Mouse (Mus musculus) T-helper 1 cell (primary cell): ENCODE measurements around the gene Slc38a2.

Experiments used
- in situ Hi-C: fragments of 300-600 bp; cut with MboI, MseI; formaldehyde crosslinking; loops from one replicate; pipeline ENCODE4 v1.15.1; 2025; ENCODE audit warnings: high pct_unique_total_duplicates

Slc38a2 gene

GRCm38 (mm10) chr15:96699521-96700511 lies at the start of gene Slc38a2:
TSS of gene Slc38a2 (minus strand) at chr15:96699730.
- in situ Hi-C loops, result loop anchor here (10.0 kb wide), 1 partner anchor 1135 kb away; no protein-coding TSS in a partner anchor

- in situ Hi-C loops, result no loop called here
Measured at GRCm38 (mm10) chr15:96749101-96749500, 49.6 kb upstream of the Slc38a2 start.

- in situ Hi-C loops, result no loop called here
Measured at GRCm38 (mm10) chr15:96747551-96747950, 48.0 kb upstream of the Slc38a2 start.

- in situ Hi-C loops, result no loop called here
Measured at GRCm38 (mm10) chr15:96746986-96747385, 47.5 kb upstream of the Slc38a2 start.

GRCm38 (mm10) chr15:96745299-96745698 lies 45.8 kb upstream of the Slc38a2 start:
- in situ Hi-C loops, result no loop called here

- in situ Hi-C loops, result no loop called here
Measured at GRCm38 (mm10) chr15:96744882-96745296, 45.4 kb upstream of the Slc38a2 start.

- in situ Hi-C loops, result no loop called here
Measured at GRCm38 (mm10) chr15:96744153-96744881, 44.8 kb upstream of the Slc38a2 start.

GRCm38 (mm10) chr15:96743257-96743656 lies 43.7 kb upstream of the Slc38a2 start:
- in situ Hi-C loops, result no loop called here

GRCm38 (mm10) chr15:96742591-96743241 lies 43.2 kb upstream of the Slc38a2 start:
- in situ Hi-C loops, result no loop called here

GRCm38 (mm10) chr15:96740865-96741561 lies 41.5 kb upstream of the Slc38a2 start:
- in situ Hi-C loops, result no loop called here

- in situ Hi-C loops, result no loop called here
Measured at GRCm38 (mm10) chr15:96740091-96740490, 40.6 kb upstream of the Slc38a2 start.

GRCm38 (mm10) chr15:96736663-96737385 lies 37.3 kb upstream of the Slc38a2 start:
- in situ Hi-C loops, result no loop called here

GRCm38 (mm10) chr15:96735562-96736160 lies 36.1 kb upstream of the Slc38a2 start:
- in situ Hi-C loops, result no loop called here

GRCm38 (mm10) chr15:96734423-96734822 lies 34.9 kb upstream of the Slc38a2 start:
- in situ Hi-C loops, result no loop called here

GRCm38 (mm10) chr15:96730416-96730815 lies 30.9 kb upstream of the Slc38a2 start:
- in situ Hi-C loops, result no loop called here

GRCm38 (mm10) chr15:96729785-96730184 lies 30.3 kb upstream of the Slc38a2 start:
- in situ Hi-C loops, result no loop called here

- in situ Hi-C loops, result no loop called here
Measured at GRCm38 (mm10) chr15:96728993-96729392, 29.5 kb upstream of the Slc38a2 start.

- in situ Hi-C loops, result no loop called here
Measured at GRCm38 (mm10) chr15:96728346-96728745, 28.8 kb upstream of the Slc38a2 start.

GRCm38 (mm10) chr15:96724506-96724905 lies 25.0 kb upstream of the Slc38a2 start:
- in situ Hi-C loops, result no loop called here

GRCm38 (mm10) chr15:96722228-96722627 lies 22.7 kb upstream of the Slc38a2 start:
- in situ Hi-C loops, result no loop called here
